Mouse (Mus musculus) embryonic facial prominence, embryonic 13.5 days (tissue): Measurements from ENCODE around the gene Wipi1. TPM values are rescaled to one million over a fixed set of nuclear protein-coding genes. Genes with fewer than 3 reads are reported as not detected.
"Not testable (repeated sequence)": the region's sequence is repeated elsewhere in the genome, so short reads cannot be mapped to it uniquely, and the experiment has no call there.

Experiments used
- ATAC-seq: fragments of 200-750 bp; cut with Nextera tagmentation; 2 replicates; pipeline ENCODE4 v1.8.0; 2017; ENCODE audit warnings: low read depth; ENCODE audit not compliant: insufficient number of reproducible peaks, insufficient read depth, low FRiP score, low TSS enrichment
- H3K27ac ChIP-seq: fragments of 300-500 bp; sonication (generic); 2 replicates; pipeline ENCODE4 v1.5.1; 2015; ENCODE audit warnings: moderate library complexity, mild to moderate bottlenecking, inconsistent platforms
- H3K27me3 ChIP-seq: fragments of 300-500 bp; sonication (generic); 2 replicates; pipeline ENCODE4 v1.6.1; 2015; ENCODE audit warnings: mild to moderate bottlenecking, inconsistent platforms
- H3K36me3 ChIP-seq: fragments of 300-500 bp; sonication (generic); 2 replicates; pipeline ENCODE4 v1.6.1; 2015; ENCODE audit warnings: mild to moderate bottlenecking, inconsistent platforms
- H3K4me1 ChIP-seq: fragments of 300-500 bp; sonication (generic); 2 replicates; pipeline ENCODE4 v1.6.1; 2015; ENCODE audit warnings: inconsistent platforms
- H3K4me2 ChIP-seq: fragments of 300-500 bp; sonication (generic); 2 replicates; pipeline ENCODE4 v1.6.1; 2015; ENCODE audit warnings: moderate library complexity, mild to moderate bottlenecking, inconsistent platforms
- H3K4me3 ChIP-seq: fragments of 300-500 bp; sonication (generic); 2 replicates; pipeline ENCODE4 v1.5.1; 2015; ENCODE audit warnings: mild to moderate bottlenecking, inconsistent platforms
- H3K9ac ChIP-seq: fragments of 300-500 bp; sonication (generic); 2 replicates; pipeline ENCODE4 v1.6.1; 2015; ENCODE audit warnings: mild to moderate bottlenecking, inconsistent platforms
- H3K9me3 ChIP-seq: fragments of 300-500 bp; sonication (generic); 2 replicates; pipeline ENCODE4 v1.6.1; 2016; ENCODE audit warnings: inconsistent platforms
- WGBS: fragments of 180-500 bp; shearing (Covaris S2); methylation state at CpG from one replicate; pipeline ENCODE4 v1.1.7; 2015; ENCODE audit warnings: mixed read lengths; 5-methylcytosine and 5-hydroxymethylcytosine counted together
- polyA plus RNA-seq: library from polyadenylated mRNA; unstranded; fragments of >200 nt; fragmentation: Nextera tagmentation; extraction: Ambion mirVana; gene quantifications from 2 replicates; pipeline ENCODE4 v1.2.1, GENCODE M21; 2015

Wipi1 gene
- polyA plus RNA-seq, 1 experiment from 2014 or later, result 53.5 TPM

DNA sequence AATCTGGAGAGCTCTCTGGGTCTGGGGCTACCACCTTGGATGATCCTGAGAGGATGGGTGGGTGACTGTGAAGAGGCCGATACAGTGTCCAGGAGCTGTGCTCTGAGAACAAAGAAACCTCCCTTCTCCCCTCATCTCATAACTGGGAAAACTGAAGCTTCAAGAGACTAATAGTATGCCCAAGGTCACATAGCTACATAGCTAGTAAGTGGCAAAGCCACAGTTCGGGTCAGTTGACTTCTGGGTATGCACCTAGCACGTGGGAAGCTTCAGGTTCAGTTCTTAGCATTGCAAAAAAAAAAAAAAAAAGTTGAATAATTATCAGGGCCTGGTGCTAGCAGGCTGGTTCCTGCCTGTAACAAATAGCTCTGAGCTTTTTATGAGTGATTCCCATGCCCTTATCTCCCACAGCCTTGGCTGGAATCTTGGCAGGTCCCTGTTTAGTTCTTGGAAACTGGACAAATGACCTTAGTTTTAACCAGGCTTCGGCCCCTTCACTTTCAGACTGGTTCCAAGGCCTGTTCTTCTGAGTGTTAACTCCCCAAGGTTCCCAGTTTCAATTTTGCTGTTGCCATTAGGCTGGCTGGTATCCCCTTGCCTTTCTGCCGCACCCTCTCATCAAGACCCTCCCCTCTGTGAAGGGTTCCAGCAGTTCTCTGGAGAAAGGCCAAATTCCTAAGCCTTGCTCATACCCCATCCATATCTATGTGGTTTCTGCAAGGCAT lies 29.9 kb upstream of the Wipi1 start:
- WGBS, result 73% methylated on average over 5 of the region's 5 CpGs
- no peak for ATAC-seq
- H3K9ac ChIP-seq, result no peak overlapping the region

DNA sequence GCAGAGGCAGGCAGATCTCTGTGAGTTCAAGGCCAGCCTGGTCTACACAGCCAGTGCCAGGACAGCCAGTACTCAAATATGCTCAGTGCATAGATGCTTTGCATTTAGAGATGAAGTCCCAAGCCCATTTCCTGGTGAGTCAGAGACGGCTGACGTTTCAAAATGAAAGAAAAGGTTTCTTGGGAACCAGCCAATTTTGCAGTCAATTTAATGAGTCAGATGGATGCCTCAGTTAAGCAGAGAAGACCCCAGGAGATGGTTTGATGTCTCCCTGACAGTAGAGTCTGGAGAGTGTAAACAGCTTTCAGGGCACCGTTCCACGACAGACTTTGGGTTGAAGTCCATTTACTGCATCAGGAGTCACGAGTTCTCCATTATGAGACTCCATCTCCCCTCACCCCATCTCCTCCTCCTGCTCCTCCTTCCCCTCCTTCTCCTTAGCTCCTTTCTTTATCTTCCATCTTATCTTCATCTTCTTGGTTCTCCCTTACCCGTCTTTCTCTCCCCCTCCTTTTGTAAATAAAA lies 24.2 kb upstream of the Wipi1 start:
- ATAC-seq, result no peak
- H3K27me3 ChIP-seq, result no peaks in the 10 kb centered on the region
- no peaks in the 10 kb centered on the region for H3K9me3 ChIP-seq
- no peaks in the 10 kb centered on the region for H3K4me1 ChIP-seq
- no peak overlapping the region for H3K4me3 ChIP-seq
- H3K4me2 ChIP-seq, result no peak overlapping the region
- 65% methylated on average over 6 of the region's 6 CpGs for WGBS
- no peaks in the 10 kb centered on the region for H3K36me3 ChIP-seq
- no peak overlapping the region for H3K9ac ChIP-seq
- H3K27ac ChIP-seq, result no peak overlapping the region

More for the DNA sequence above, 29.9 kb upstream of the Wipi1 start:
- Histone ChIP-seq H3K4me3 (no peak overlapping the region), H3K27ac (no peak overlapping the region), H3K36me3 (no peaks in the 10 kb centered on the region), H3K4me1 (no peaks in the 10 kb centered on the region), H3K27me3 (no peaks in the 10 kb centered on the region), H3K9me3 (no peaks in the 10 kb centered on the region), H3K4me2 (no peak overlapping the region)

DNA sequence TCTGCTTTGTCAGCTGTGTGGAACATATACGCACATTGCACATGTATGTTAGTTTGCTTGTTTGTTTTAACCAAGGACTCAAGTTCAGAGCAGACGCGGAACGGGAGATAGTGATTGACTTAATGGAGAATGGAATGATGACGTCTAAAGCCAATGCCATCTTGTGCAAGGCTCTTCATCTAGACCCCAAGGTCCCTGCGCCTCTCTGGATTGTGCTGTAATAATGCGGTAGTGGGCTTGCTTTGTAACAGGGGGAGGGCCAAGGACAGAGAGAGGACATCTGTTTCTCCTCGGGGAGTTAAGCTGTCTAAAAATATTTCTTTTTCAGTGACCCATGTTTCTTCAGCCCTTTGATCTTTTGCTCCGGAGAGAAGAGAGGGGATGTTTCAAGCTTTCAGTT lies 23.2 kb upstream of the Wipi1 start:
- H3K4me1 ChIP-seq, result no peaks in the 10 kb centered on the region
- no peak for ATAC-seq
- no peak overlapping the region for H3K9ac ChIP-seq
- H3K27me3 ChIP-seq, result no peaks in the 10 kb centered on the region
- no peak overlapping the region for H3K4me3 ChIP-seq
- WGBS, result 72% methylated on average over 9 of the region's 9 CpGs
- no peak overlapping the region for H3K27ac ChIP-seq
- no peaks in the 10 kb centered on the region for H3K9me3 ChIP-seq
- H3K36me3 ChIP-seq, result no peaks in the 10 kb centered on the region
- no peak overlapping the region for H3K4me2 ChIP-seq

DNA sequence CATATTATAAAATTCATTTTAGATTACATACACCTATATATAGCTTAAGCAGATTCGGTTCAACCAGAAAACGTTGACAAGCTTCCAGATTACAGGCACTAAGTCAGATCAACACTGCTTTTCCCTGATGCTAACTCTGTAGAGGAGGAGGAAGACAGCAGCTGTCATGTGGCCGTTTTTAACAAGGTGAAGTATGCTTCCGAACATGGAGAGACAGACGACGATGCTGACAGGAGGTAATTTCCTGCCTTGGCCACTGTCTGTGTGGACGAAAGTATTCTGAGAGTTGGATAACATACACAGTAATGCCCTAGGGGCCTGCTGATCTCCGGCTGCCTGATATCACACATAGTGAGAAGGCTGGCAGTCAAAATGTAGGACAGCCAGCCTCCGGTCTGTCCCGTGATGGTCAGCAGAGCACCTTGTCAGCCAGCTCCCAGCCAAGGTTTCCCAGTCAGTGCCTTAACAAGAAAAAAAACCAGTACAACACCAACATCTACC lies 17.3 kb upstream of the Wipi1 start:
- 47% methylated on average over 10 of the region's 10 CpGs for WGBS
- no peaks in the 10 kb centered on the region for H3K36me3 ChIP-seq
- no peaks in the 10 kb centered on the region for H3K4me1 ChIP-seq
- H3K27ac ChIP-seq, result no peak overlapping the region
- H3K27me3 ChIP-seq, result no peaks in the 10 kb centered on the region
- no peak overlapping the region for H3K9ac ChIP-seq
- ATAC-seq, result no peak
- no peaks in the 10 kb centered on the region for H3K9me3 ChIP-seq
- H3K4me3 ChIP-seq, result no peak overlapping the region
- no peak overlapping the region for H3K4me2 ChIP-seq

DNA sequence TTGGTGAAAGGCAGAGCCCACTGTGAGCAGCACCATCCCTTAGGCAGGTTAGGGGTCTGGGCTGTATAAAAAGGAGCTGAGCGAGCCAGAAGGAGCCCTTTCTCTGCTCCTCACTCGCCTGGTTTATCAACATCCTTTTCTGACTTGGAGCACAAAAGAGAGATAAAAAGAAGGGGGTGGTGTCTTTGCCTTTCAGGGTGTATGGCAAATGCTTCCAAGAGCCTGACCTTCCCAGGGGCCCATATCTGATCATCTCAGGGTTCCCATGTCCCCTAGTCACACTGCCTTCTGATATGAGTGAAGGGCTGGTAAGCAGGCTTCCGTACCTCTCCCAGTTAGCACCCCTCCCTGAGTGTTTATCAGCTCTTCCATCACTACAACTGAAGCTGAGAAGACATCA lies 16.3 kb upstream of the Wipi1 start:
- no peak for ATAC-seq
- Histone ChIP-seq H3K4me2 (no peak overlapping the region), H3K4me3 (no peak overlapping the region), H3K27ac (no peak overlapping the region), H3K27me3 (no peaks in the 10 kb centered on the region), H3K9ac (no peak overlapping the region), H3K36me3 (no peaks in the 10 kb centered on the region), H3K9me3 (no peaks in the 10 kb centered on the region), H3K4me1 (peaks cover 2% of the 10 kb centered on the region; the same call in 1 of the 2 replicates)
- WGBS, result 85% methylated on average over 3 of the region's 3 CpGs

DNA sequence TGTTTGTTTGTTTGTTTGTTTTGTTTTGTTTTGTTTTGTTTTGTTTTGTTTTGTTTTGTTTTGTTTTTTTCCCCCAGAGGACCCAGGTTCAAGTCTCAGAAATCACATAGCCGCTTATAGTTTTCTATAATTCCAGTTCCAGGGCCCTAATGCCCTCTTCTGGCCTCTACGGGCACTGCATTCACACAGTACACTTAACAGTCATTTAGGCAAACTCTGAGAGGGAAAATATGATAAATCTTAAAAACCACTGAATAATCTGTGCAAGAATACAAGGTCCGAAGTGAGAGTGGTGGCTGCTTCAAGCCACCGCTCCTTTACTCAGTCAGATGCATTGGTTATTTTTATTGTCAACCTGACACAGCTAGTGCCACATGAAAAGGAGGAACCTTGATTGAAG lies 15.9 kb upstream of the Wipi1 start:
- H3K27me3 ChIP-seq, result no peaks in the 10 kb centered on the region
- WGBS, result 90% methylated on average over 4 of the region's 4 CpGs
- H3K27ac ChIP-seq, result no peak overlapping the region
- H3K4me3 ChIP-seq, result no peak overlapping the region
- no peak overlapping the region for H3K4me2 ChIP-seq
- ATAC-seq, result no peak
- no peaks in the 10 kb centered on the region for H3K9me3 ChIP-seq
- H3K36me3 ChIP-seq, result no peaks in the 10 kb centered on the region
- peaks cover 6% of the 10 kb centered on the region for H3K4me1 ChIP-seq
- no peak overlapping the region for H3K9ac ChIP-seq

DNA sequence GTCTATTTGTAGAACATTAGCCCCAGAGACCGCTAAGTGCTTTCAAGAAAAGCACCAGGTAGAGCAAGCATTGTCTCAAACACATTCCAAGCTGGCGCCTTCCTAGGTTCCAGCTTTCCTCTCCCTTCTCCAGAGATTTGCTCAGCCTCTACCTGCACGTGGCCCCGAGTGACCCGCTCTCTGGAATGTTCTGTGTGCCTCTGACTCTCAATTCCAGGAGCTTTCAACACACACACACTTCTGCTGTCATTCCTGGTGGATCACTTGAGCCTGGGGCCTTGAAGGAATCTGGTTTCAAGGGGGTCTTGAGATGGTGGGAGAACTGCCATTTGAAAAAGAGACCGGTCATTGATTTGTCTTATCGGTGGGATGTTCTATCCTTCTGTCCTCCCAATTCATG lies 11.5 kb upstream of the Wipi1 start:
- Histone ChIP-seq H3K4me1 (peaks cover 11% of the 10 kb centered on the region), H3K9me3 (no peaks in the 10 kb centered on the region), H3K4me3 (no peak overlapping the region), H3K9ac (no peak overlapping the region), H3K36me3 (no peaks in the 10 kb centered on the region), H3K27me3 (no peaks in the 10 kb centered on the region), H3K27ac (no peak overlapping the region), H3K4me2 (no peak overlapping the region)
- no peak for ATAC-seq
- WGBS, result 83% methylated on average over 7 of the region's 7 CpGs

DNA sequence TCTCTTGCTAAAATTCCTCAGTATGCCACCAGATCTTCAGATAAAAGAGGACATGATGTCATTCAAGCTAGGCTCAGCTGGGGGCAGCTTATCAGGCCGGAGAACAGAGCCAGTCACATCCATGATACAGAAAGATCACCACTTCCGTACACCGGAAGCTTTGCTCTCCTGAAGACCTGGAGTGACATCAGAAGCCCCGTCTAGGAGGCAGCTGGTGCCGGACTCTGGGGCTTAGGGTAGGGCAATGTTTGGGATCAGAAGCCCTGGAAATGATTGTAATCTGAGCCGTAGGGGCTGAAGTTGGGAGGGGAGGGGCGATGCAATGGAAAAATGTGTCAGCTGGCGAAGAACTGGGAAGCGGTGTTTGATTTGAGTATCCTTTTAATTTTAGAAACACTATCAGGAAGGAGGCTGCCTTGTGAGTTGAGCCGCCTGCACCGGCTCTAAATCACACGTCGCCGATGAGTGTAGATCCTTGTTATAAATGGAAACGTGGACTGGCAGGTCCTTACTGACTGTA lies 10.8 kb upstream of the Wipi1 start:
- H3K4me2 ChIP-seq, result peak overlapping the region; percentile 52
- H3K4me3 ChIP-seq, result no peak overlapping the region; the same call in 1 of the 2 replicates
- H3K27ac ChIP-seq, result no peak overlapping the region
- H3K9ac ChIP-seq, result 0 out of 2 replicates have a peak overlapping the region, but pooled peaks have one; percentile 32
- H3K9me3 ChIP-seq, result no peaks in the 10 kb centered on the region
- H3K36me3 ChIP-seq, result no peaks in the 10 kb centered on the region
- no peaks in the 10 kb centered on the region for H3K27me3 ChIP-seq
- H3K4me1 ChIP-seq, result peaks cover 11% of the 10 kb centered on the region
- 23% methylated on average over 15 of the region's 15 CpGs for WGBS
- ATAC-seq, result no peak

DNA sequence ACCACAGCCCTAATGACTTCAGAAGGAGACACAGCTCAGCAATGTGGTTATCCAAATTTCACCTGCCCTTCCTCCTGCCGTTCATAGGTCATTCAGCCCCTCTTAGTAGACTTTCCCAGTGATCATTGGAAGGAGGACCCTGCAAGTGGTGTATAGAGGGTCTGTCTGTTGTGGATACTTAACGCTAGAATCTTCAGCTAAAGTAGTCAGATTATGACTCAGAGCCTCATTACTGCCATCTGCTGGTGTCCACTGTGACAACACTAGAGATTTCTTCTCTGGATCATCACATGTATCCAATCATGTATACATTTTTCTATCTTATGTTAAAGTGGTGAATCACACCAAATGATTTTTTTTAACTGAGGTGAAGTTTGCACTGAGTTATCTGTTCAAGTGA lies 9.4 kb upstream of the Wipi1 start:
- peaks cover 14% of the 10 kb centered on the region for H3K4me1 ChIP-seq
- no peak overlapping the region for H3K4me3 ChIP-seq
- H3K9ac ChIP-seq, result no peak overlapping the region
- H3K27me3 ChIP-seq, result no peaks in the 10 kb centered on the region
- no peak overlapping the region for H3K4me2 ChIP-seq
- no peak overlapping the region for H3K27ac ChIP-seq
- 7% methylated on average over 2 of the region's 2 CpGs for WGBS
- H3K9me3 ChIP-seq, result no peaks in the 10 kb centered on the region
- ATAC-seq, result no peak
- H3K36me3 ChIP-seq, result no peaks in the 10 kb centered on the region

DNA sequence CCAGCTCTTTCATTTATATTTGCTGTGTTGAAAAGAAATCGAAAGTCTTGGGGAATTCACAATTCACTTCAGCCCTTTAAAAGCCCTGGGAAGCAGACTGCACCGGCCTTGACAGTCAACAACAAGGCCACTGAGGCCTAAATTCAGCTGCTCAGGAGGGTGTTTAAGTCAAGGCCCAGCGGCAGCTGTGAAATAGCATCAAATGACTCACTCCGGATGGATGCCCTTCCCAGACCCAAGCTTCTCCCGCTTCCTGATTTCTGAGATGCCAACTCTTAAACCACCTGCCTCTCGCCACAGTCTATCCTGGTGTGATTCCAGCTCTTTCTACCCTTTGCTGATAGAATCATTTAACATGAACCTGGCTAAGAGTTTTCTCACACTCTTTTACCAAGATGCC lies 8.6 kb upstream of the Wipi1 start:
- H3K27ac ChIP-seq, result no peak overlapping the region
- H3K36me3 ChIP-seq, result no peaks in the 10 kb centered on the region
- no peak for ATAC-seq
- 75% methylated on average over 6 of the region's 6 CpGs for WGBS
- no peak overlapping the region for H3K9ac ChIP-seq
- H3K4me2 ChIP-seq, result no peak overlapping the region
- no peaks in the 10 kb centered on the region for H3K27me3 ChIP-seq
- H3K4me3 ChIP-seq, result no peak overlapping the region
- no peaks in the 10 kb centered on the region for H3K9me3 ChIP-seq
- peaks cover 14% of the 10 kb centered on the region for H3K4me1 ChIP-seq

DNA sequence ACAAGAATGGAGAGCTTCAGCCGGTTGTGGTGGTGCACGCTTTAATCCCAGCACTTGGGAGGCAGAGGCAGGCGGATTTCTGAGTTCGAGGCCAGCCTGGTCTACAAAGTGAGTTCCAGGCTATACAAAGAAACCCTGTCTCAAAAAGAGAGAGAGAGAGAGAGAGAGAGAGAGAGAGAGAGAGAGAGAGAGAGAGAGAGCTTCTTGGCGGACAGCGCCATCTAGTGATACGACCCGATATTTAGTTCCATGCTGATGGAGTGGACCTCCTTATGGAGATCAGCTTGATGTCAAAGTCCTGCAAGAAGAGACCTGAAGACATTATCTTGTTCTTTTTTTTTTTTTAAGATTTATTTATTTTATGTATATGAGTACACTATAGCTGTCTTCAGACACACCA lies 7.3 kb upstream of the Wipi1 start:
- H3K9me3 ChIP-seq, H3K27me3 ChIP-seq, H3K4me3 ChIP-seq, H3K9ac ChIP-seq, H3K36me3 ChIP-seq, H3K27ac ChIP-seq, H3K4me2 ChIP-seq, ATAC-seq: not testable (repeated sequence)
- peaks cover 14% of the 10 kb centered on the region for H3K4me1 ChIP-seq
- 33% methylated on average over 8 of the region's 8 CpGs for WGBS

DNA sequence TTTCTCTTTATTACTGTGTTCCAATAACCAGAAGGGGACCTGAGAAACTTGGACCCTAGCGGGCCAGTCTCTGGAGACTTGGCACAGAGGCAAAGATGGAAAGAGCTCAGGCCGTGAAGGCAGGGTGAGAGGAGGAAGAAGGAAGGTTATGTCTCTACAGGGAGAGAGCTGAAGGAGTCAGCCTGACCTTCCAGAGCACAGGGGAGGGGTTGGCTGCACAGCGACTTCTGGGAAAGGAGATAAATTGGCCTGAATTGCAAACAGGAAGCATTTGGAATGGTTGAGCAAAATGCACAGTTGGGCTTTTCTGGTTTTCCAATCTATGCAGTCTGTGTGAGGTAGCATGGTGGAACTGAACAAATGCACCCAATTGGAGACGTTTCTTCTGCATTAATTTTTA lies 5.0 kb upstream of the Wipi1 start:
- Histone ChIP-seq H3K27ac (no peak overlapping the region; the same call in 1 of the 2 replicates), H3K9me3 (no peaks in the 10 kb centered on the region), H3K9ac (no peak overlapping the region), H3K27me3 (no peaks in the 10 kb centered on the region), H3K36me3 (no peaks in the 10 kb centered on the region), H3K4me1 (peaks cover 3% of the 10 kb centered on the region; the same call in 1 of the 2 replicates), H3K4me2 (no peak overlapping the region), H3K4me3 (no peak overlapping the region)
- WGBS, result 46% methylated on average over 4 of the region's 4 CpGs
- ATAC-seq, result no peak
